Mouse (Mus musculus) thymus, adult 2 months (tissue): ENCODE results near the gene Tecpr2.

Experiments used
- CTCF ChIP-seq: fragments of 200-500 bp; IDR thresholded peaks from 2 replicates; pipeline ENCODE4 v1.5.1; 2012; ENCODE audit warnings: mild to moderate bottlenecking, control low read depth, low read length, moderate library complexity, borderline replicate concordance; ENCODE audit not compliant: control insufficient read depth, poor library complexity, insufficient read depth; ENCODE audit errors: extremely low read depth
- POLR2A ChIP-seq: fragments of 200-500 bp; IDR thresholded peaks from 2 replicates; pipeline ENCODE4 v1.6.1; 2012; ENCODE audit warnings: mild to moderate bottlenecking, low read length, control low read depth, moderate library complexity; ENCODE audit not compliant: control insufficient read depth, poor library complexity, insufficient read depth; ENCODE audit errors: extremely low read depth

DNA sequence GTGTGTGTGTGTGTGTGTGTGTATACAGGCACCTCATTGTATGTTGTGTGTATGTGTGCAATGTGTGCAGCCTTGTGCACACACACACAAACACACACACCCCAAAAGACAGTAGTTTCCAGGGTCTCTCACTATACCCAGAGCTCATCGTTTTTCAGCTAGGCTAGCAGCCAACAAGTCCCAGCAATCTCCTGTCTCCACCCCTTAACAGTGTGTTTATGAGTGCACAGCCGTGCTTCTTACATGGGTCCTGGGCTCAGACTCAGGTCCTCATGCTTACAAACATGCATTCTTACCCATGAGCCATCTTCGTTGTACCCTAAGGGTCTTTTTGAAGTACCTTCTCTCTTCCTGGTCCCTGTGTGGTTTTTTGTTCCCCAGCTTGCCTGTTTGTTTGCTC is 76.4 kb downstream of the Tecpr2 start:
- TF ChIP-seq CTCF (no peak), POLR2A (no peak)
